Mouse (Mus musculus): Measurements from ENCODE around the gene Tns1.

DNA sequence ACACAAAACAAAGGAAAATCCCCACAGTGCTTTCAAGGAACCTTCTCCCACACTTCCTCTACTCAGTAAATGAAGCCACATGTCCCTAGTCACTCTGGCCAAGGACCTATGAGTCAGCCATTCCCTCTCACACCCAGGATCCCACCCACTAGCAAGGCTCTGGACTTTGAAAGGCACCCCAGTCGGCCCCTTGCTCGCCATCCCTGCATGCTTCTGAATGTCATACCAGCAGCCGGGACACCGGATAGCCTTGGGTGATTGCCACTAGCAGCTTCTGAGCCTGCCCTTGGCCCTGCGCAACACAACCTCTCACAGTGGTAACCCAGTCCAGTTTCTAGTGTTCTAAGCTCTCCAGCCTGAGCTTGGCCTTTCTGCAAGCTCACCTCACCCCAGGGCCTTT is 58.2 kb downstream of the Tns1 start:
- no peak for TF ChIP-seq CTCF (IDR thresholded peaks at IDR 0.05; ENCODE audit: low read depth, low read length)
- TF ChIP-seq POLR2A (IDR thresholded peaks at IDR 0.05; ENCODE audit: insufficient read depth, low read length), result no peak

Data from ES-Bruce4 (cell line).